ENCODE assay signal across 8 mouse cellular contexts in genomic region chr4:33261311-33261753, GRCm38 (mm10). TPM values are rescaled to one million over a fixed set of nuclear protein-coding genes. Genes with fewer than 3 reads are reported as not detected.
DNase-seq lines count a peak whose midpoint lies in the region; ATAC-seq and TF ChIP-seq lines count a peak whose summit lies in the region.

No protein-coding gene starts in this region.

- no peak for TF ChIP-seq POLR2A in bone marrow macrophage, adult 2 months (IDR thresholded peaks at IDR 0.05; ENCODE audit: borderline replicate concordance, low read depth, low read length)

- peak overlapping the region; percentile 90 for H3K27ac ChIP-seq in bone marrow macrophage, adult 2 months (ENCODE audit: insufficient read depth, low read depth, low read length)
- H3K27ac ChIP-seq in intestine, embryonic 15.5 days = peak overlapping the region; percentile 36; the same call in 1 of the 2 replicates
- peak overlapping the region; percentile 7 for H3K27ac ChIP-seq in liver, embryonic 15.5 days (replicated peaks)

- peaks cover 51% of the 10 kb centered on the region for H3K4me1 ChIP-seq in bone marrow macrophage, adult 2 months (ENCODE audit: control insufficient read depth, insufficient read depth, low read length)
- peaks cover 5% of the 10 kb centered on the region; the same call in 1 of the 2 replicates for H3K4me1 ChIP-seq in intestine, embryonic 15.5 days (replicated peaks)
- H3K4me1 ChIP-seq in liver, embryonic 15.5 days (replicated peaks) = peaks cover 21% of the 10 kb centered on the region; the same call in 1 of the 2 replicates

- no peaks in the 10 kb centered on the region for H3K36me3 ChIP-seq in intestine, embryonic 15.5 days
- H3K36me3 ChIP-seq in liver, embryonic 15.5 days (replicated peaks) = no peaks in the 10 kb centered on the region

- DNase-seq in left cerebral cortex, postnatal 10 days (ENCODE audit: extremely low spot score in 1 of 2, low spot score in 2 of 2) = peak; percentile 44 to 91
- DNase-seq in left cerebral cortex, adult 11 months (ENCODE audit: low spot score) = no peak
- DNase-seq in gastrocnemius, postnatal 10 days = peak; percentile 92
- peak; percentile 42 for DNase-seq in right cerebral cortex, postnatal 14 days
- no peak for DNase-seq in embryo, embryonic 9.5 days (ENCODE audit: extremely low spot score)

- intact Hi-C loops in left cerebral cortex, postnatal 10 days (cut with DNase I) = no loop called here

- no peak overlapping the region for H3K9ac ChIP-seq in intestine, embryonic 15.5 days
- H3K9ac ChIP-seq in liver, embryonic 15.5 days = no peak overlapping the region

- ATAC-seq in intestine, embryonic 15.5 days = peak; percentile 92
- ATAC-seq in liver, embryonic 15.5 days (ENCODE audit: insufficient read depth) = peak; percentile 70

- H3K9me3 ChIP-seq in intestine, embryonic 15.5 days = no peaks in the 10 kb centered on the region
- H3K9me3 ChIP-seq in liver, embryonic 15.5 days (replicated peaks) = no peaks in the 10 kb centered on the region

- peak overlapping the region; percentile 17 for H3K4me3 ChIP-seq in bone marrow macrophage, adult 2 months (ENCODE audit: insufficient read depth, low read length)
- H3K4me3 ChIP-seq in intestine, embryonic 15.5 days (replicated peaks) = no peak overlapping the region
- H3K4me3 ChIP-seq in liver, embryonic 15.5 days (replicated peaks) = no peak overlapping the region

- no peak for TF ChIP-seq CTCF in bone marrow macrophage, adult 2 months (IDR thresholded peaks at IDR 0.05; ENCODE audit: low read depth, low read length)

- H3K4me2 ChIP-seq in intestine, embryonic 15.5 days (replicated peaks) = peak overlapping the region; percentile 4; the same call in 1 of the 2 replicates
- no peak overlapping the region for H3K4me2 ChIP-seq in liver, embryonic 15.5 days

- H3K27me3 ChIP-seq in intestine, embryonic 15.5 days (replicated peaks) = no peaks in the 10 kb centered on the region
- H3K27me3 ChIP-seq in liver, embryonic 15.5 days = no peaks in the 10 kb centered on the region

- 40% methylated on average over 7 of the region's 7 CpGs for WGBS in intestine, embryonic 15.5 days
- WGBS in liver, embryonic 15.5 days (ENCODE audit: insufficient replicate concordance) = 28% methylated on average over 7 of the region's 7 CpGs

RNA-seq across cellular contexts. Expression of gene Pnrc1, which starts 28.6 kb away (rescaled TPM):
- 100 to 1,000 TPM in 1 of 2 experiments, 10 to 100 TPM in 1; 99.2 to 103 TPM for total RNA-seq in left cerebral cortex, postnatal 10 days (2021)
- 136 and 138 TPM in 2 replicates for polyA plus RNA-seq in bone marrow macrophage, adult 2 months (2012; ENCODE audit: insufficient read depth, insufficient read length, missing spikeins)
- total RNA-seq in gastrocnemius, postnatal 10 days (2021) = 100 to 1,000 TPM; 103 to 112 TPM
- 68.7 and 78.0 TPM in 2 replicates for polyA plus RNA-seq in intestine, embryonic 15.5 days (2015; fragmentation: Nextera tagmentation; extraction: Ambion mirVana)
- polyA plus RNA-seq in liver, embryonic 15.5 days (2015; fragmentation: Nextera tagmentation; extraction: Ambion mirVana) = 46.9 and 52.0 TPM in 2 replicates

RNA-seq across cellular contexts. Expression of gene Rngtt, which starts 48.8 kb away (rescaled TPM):
- total RNA-seq in left cerebral cortex, postnatal 10 days (2021) = 10 to 100 TPM; 17.6 to 19.8 TPM
- 17.9 and 19.4 TPM in 2 replicates for polyA plus RNA-seq in bone marrow macrophage, adult 2 months (2012; ENCODE audit: insufficient read depth, insufficient read length, missing spikeins)
- total RNA-seq in gastrocnemius, postnatal 10 days (2021) = 10 to 100 TPM; 11.4 to 13.3 TPM
- 18.7 and 21.2 TPM in 2 replicates for polyA plus RNA-seq in intestine, embryonic 15.5 days (2015; fragmentation: Nextera tagmentation; extraction: Ambion mirVana)
- polyA plus RNA-seq in liver, embryonic 15.5 days (2015; fragmentation: Nextera tagmentation; extraction: Ambion mirVana) = 13.2 and 14.5 TPM in 2 replicates

RNA-seq across cellular contexts. Expression of gene Srsf12, which starts 52.5 kb away (rescaled TPM):
- total RNA-seq in left cerebral cortex, postnatal 10 days (2021) = 10 to 100 TPM; 38.6 to 41.6 TPM
- polyA plus RNA-seq in bone marrow macrophage, adult 2 months (2012; ENCODE audit: insufficient read depth, insufficient read length, missing spikeins) = not detected in 2 replicates
- under 1 TPM in 1 of 2 experiments, not detected in 1; 0.20 TPM for total RNA-seq in gastrocnemius, postnatal 10 days (2021)
- 6.2 and 6.7 TPM in 2 replicates for polyA plus RNA-seq in intestine, embryonic 15.5 days (2015; fragmentation: Nextera tagmentation; extraction: Ambion mirVana)
- 0.07 and 0.13 TPM in 2 replicates for polyA plus RNA-seq in liver, embryonic 15.5 days (2015; fragmentation: Nextera tagmentation; extraction: Ambion mirVana)

Comparison
In these comparisons a context has a peak if more than half of its experiments do, and no peak if none do; other contexts are left out.
1. DNase-seq: peak in left cerebral cortex, postnatal 10 days (2 of 2), gastrocnemius, postnatal 10 days (single experiment) and right cerebral cortex, postnatal 14 days (single experiment); none in left cerebral cortex, adult 11 months (single experiment) and embryo, embryonic 9.5 days (single experiment).
2. H3K27ac ChIP-seq: peak in every context shown above with its lines; median percentile 90 in bone marrow macrophage, adult 2 months; 36 in intestine, embryonic 15.5 days; 7 in liver, embryonic 15.5 days.